In the genomic region with DNA sequence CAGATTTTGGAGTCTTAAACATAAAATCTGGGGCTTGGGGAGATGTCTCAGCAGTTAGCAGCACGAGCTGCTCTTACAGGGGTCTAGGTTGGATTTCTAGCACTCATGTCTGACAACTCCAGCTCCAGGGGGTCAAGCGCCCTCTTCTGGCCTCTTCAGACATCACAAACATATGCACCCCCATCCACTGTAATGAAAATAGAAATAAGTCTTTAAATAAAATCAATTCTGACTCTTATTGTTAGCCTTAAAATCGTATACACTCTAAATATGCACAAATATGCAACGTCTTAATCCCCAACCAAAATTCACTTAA, we compare ENCODE assay signal across 11 mouse cellular contexts. TPM values are rescaled to one million over a fixed set of nuclear protein-coding genes. Genes with fewer than 3 reads are reported as not detected.
DNase-seq lines count a peak whose midpoint lies in the region; ATAC-seq and TF ChIP-seq lines count a peak whose summit lies in the region.
"Had no signal": no experiment of that assay in that cellular context is flagged by ENCODE, and none has a peak within 500 bp of the region (broad histone marks: within the 10 kb centered on the region; RNA-seq: fewer than 3 reads in every experiment).

No protein-coding gene starts in this region.

- intact Hi-C loops in heart, postnatal 10 days (cut with DNase I) = loop anchor here (5.0 kb wide), 1 partner anchor 483 kb away; no protein-coding TSS in a partner anchor

- no peak overlapping the region for H3K4me2 ChIP-seq in heart, postnatal 0 days (ENCODE audit: low read depth, low read length)
- no peak overlapping the region for H3K4me2 ChIP-seq in stomach, embryonic 14.5 days (replicated peaks; ENCODE audit: low read depth, low read length)

- TF ChIP-seq CTCF in heart, postnatal 0 days (IDR thresholded peaks at IDR 0.05; ENCODE audit: low read depth) = peak; percentile 35; the same call in 1 of the 2 replicates
- TF ChIP-seq CTCF in lung, adult 2 months (IDR thresholded peaks at IDR 0.05; ENCODE audit: insufficient read depth, low read length) = peak; percentile 26; the same call in 1 of the 2 replicates

- H3K4me1 ChIP-seq in heart, postnatal 0 days (ENCODE audit: control insufficient read depth, insufficient read depth) = peaks cover 10% of the 10 kb centered on the region
- peaks cover 3% of the 10 kb centered on the region; the same call in 1 of the 2 replicates for H3K4me1 ChIP-seq in lung, adult 2 months (ENCODE audit: control insufficient read depth, insufficient read depth, low read length)
- peaks cover 21% of the 10 kb centered on the region for H3K4me1 ChIP-seq in stomach, embryonic 14.5 days (ENCODE audit: control insufficient read depth, insufficient read depth, low read length)

- WGBS in heart, postnatal 0 days = 71% methylated on average over 4 of the region's 4 CpGs
- 59% methylated on average over 4 of the region's 4 CpGs for WGBS in lung, adult 2 months
- WGBS in stomach, embryonic 14.5 days = 57% methylated on average over 4 of the region's 4 CpGs

- H3K27ac ChIP-seq in heart, postnatal 0 days (ENCODE audit: low read depth) = no peak overlapping the region
- peak overlapping the region; percentile 53; the same call in 1 of the 2 replicates for H3K27ac ChIP-seq in stomach, embryonic 14.5 days (ENCODE audit: low read length)
- H3K27ac ChIP-seq: heart, embryonic 15.5 days had no signal

- no peak overlapping the region for H3K4me3 ChIP-seq in heart, postnatal 0 days (ENCODE audit: low read depth, low read length)
- no peak overlapping the region for H3K4me3 ChIP-seq in lung, adult 2 months (replicated peaks; ENCODE audit: extremely low read depth, low read depth, low read length)
- H3K4me3 ChIP-seq in stomach, embryonic 14.5 days (ENCODE audit: low read depth, low read length) = no peak overlapping the region
- H3K4me3 ChIP-seq: heart, embryonic 15.5 days had no signal

- no peak for ATAC-seq in heart, postnatal 0 days (ENCODE audit: insufficient read depth, low read depth)
- ATAC-seq in stomach, embryonic 14.5 days (ENCODE audit: insufficient number of reproducible peaks, insufficient read depth, low FRiP score, low read depth) = no peak

- H3K9ac ChIP-seq in heart, postnatal 0 days (replicated peaks; ENCODE audit: low read depth, low read length) = no peak overlapping the region
- no peak overlapping the region for H3K9ac ChIP-seq in stomach, embryonic 14.5 days (replicated peaks; ENCODE audit: low read depth, low read length)
- H3K9ac ChIP-seq: heart, embryonic 15.5 days had no signal

- TF ChIP-seq EP300 in heart, postnatal 0 days (IDR thresholded peaks at IDR 0.05; ENCODE audit: low read depth) = no peak

- no peaks in the 10 kb centered on the region for H3K36me3 ChIP-seq in heart, postnatal 0 days (replicated peaks; ENCODE audit: control insufficient read depth, insufficient read depth, low read length)
- no peaks in the 10 kb centered on the region for H3K36me3 ChIP-seq in stomach, embryonic 14.5 days (ENCODE audit: control insufficient read depth, insufficient read depth, low read length)
- H3K36me3 ChIP-seq: heart, embryonic 15.5 days had no signal

- H3K27me3 ChIP-seq in heart, postnatal 0 days (ENCODE audit: control insufficient read depth, insufficient read depth, low read length) = no peaks in the 10 kb centered on the region
- no peaks in the 10 kb centered on the region for H3K27me3 ChIP-seq in stomach, embryonic 14.5 days (ENCODE audit: control insufficient read depth, insufficient read depth, low read length)

- no peak for DNase-seq in heart, postnatal 0 days (ENCODE audit: low spot score)
- DNase-seq in heart, postnatal 10 days = no peak
- no peak for DNase-seq in lung, adult 2 months
- DNase-seq in lung, postnatal 14 days = no peak
- DNase-seq in R1 (ENCODE audit: low read depth, low spot score) = peak; percentile 53
- DNase-seq in adrenal gland, adult (ENCODE audit: inconsistent age in 2 of 2, low spot score in 1 of 2) = no peak
- DNase-seq: embryo, embryonic 11 days; lung, adult 18-20 months; thymus, adult 18-20 months had no signal

- H3K9me3 ChIP-seq in heart, postnatal 0 days (replicated peaks; ENCODE audit: control insufficient read depth, low read length) = no peaks in the 10 kb centered on the region
- H3K9me3 ChIP-seq in stomach, embryonic 14.5 days (ENCODE audit: control insufficient read depth, low read depth, low read length) = no peaks in the 10 kb centered on the region
- H3K9me3 ChIP-seq: heart, embryonic 15.5 days had no signal

- no peak for TF ChIP-seq POLR2A in lung, adult 2 months (IDR thresholded peaks at IDR 0.05; ENCODE audit: borderline replicate concordance, extremely low read depth, low read depth, low read length)

RNA-seq across cellular contexts. Expression of gene Igfbp5, which starts 4.6 kb away (rescaled TPM):
- 147 and 170 TPM in 2 replicates for total RNA-seq in heart, postnatal 0 days (2014; rRNA removed; ENCODE audit: low replicate concordance)
- 50.8 and 55.4 TPM in 2 replicates for polyA plus RNA-seq in heart, postnatal 0 days (2015; fragmentation: Nextera tagmentation; extraction: Ambion mirVana)
- total RNA-seq in heart, postnatal 10 days (2021) = 100 to 1,000 TPM; 152 to 192 TPM
- 91.2 and 118 TPM in 2 replicates for polyA plus RNA-seq in lung, adult 2 months (2012; rRNA removed)
- polyA plus RNA-seq in stomach, embryonic 14.5 days (2014; fragmentation: Nextera tagmentation; extraction: Ambion mirVana) = 126 and 127 TPM in 2 replicates

RNA-seq across cellular contexts. Expression of gene Igfbp2, which starts 55.0 kb away (rescaled TPM):
- 24.1 and 140 TPM in 2 replicates for total RNA-seq in heart, postnatal 0 days (2014; rRNA removed; ENCODE audit: low replicate concordance)
- 10.2 and 12.7 TPM in 2 replicates for polyA plus RNA-seq in heart, postnatal 0 days (2015; fragmentation: Nextera tagmentation; extraction: Ambion mirVana)
- total RNA-seq in heart, postnatal 10 days (2021) = 1 to 10 TPM in 1 of 2 experiments, under 1 TPM in 1; 0.86 to 2.1 TPM
- 308 and 450 TPM in 2 replicates for polyA plus RNA-seq in lung, adult 2 months (2012; rRNA removed)
- 631 and 633 TPM in 2 replicates for polyA plus RNA-seq in stomach, embryonic 14.5 days (2014; fragmentation: Nextera tagmentation; extraction: Ambion mirVana)

Comparison
In these comparisons a context has a peak if more than half of its experiments do, and no peak if none do; other contexts are left out.
1. RNA of gene Igfbp2, which starts 55.0 kb away (polyA plus RNA-seq): 631 to 633 TPM in stomach, embryonic 14.5 days and 308 to 450 TPM in lung, adult 2 months; 10.2 to 12.7 TPM in heart, postnatal 0 days; every median in the first group is over 10 times any median in the second.